Mouse (Mus musculus) heart, postnatal 36 days (tissue): ENCODE measurements at regions not wholly inside any gene's neighbourhood (a gene's known extent, or its start where the extent isn't known, plus 50 kb on each side); places are given as distances from the start of the nearest gene placed in this dataset.

Source experiments
- DNase-seq, 2 experiments: peaks; one replicate each; pipeline ENCODE4 v3.0.0; 2021 to 2022
- intact Hi-C: fragments of 180-260 bp; cut with DNase I; formaldehyde crosslinking; loops from one replicate; pipeline ENCODE4 v1.15.1; 2025

DNA sequence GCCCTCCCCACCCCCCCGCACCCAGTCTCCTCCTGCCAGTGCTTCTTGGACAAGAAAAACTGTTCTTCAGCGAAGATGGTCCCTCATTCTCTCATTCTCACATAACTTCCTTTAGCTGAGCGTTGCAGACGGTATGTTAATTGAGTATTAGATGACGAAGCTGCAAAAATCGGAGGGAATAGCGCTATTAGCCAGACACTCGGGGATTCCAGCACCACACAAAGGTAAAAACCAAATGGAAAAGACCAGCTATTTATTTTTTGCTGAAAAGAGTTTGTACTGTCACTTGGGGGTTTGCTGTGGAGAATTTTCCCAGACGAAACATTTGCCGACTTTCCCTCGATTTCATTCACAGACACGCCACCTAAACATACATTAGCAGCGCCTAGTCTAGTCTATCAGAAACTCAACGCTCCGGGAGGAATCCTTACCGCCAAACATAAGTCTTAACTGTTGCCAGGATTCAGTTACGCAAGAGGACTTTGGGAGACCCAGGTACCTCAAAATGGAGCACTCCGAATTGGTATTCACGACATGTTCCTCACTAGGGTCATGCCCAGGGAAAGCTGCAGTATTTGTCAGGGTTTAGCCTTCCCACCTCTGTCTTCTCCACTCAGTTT lies 178.4 kb upstream of the Lrig3 start:
- DNase-seq: no peak
- intact Hi-C loops: loop anchor here (5.0 kb wide), 1 partner anchor 545 kb away; no protein-coding TSS in a partner anchor

DNA sequence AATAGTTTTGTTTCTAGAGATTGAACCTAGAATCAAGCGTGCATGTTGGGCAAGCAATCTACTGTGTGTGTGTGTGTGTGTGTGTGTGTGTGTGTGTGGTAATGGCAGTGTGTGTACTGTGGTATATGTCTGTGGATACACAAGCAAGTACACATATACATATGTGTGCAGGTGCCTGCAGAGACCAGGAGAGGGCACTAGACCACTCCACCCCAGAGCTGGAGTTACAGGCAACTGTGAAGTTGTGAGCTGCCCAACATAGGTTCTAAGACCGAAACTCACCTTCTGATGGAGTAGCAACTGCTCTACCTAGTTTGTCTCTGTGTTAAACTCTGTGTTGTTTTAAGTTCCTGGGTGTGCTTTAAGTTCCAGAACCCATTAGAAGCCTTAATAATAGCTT lies 177.7 kb upstream of the Lrig3 start:
- DNase-seq: no peak

DNA sequence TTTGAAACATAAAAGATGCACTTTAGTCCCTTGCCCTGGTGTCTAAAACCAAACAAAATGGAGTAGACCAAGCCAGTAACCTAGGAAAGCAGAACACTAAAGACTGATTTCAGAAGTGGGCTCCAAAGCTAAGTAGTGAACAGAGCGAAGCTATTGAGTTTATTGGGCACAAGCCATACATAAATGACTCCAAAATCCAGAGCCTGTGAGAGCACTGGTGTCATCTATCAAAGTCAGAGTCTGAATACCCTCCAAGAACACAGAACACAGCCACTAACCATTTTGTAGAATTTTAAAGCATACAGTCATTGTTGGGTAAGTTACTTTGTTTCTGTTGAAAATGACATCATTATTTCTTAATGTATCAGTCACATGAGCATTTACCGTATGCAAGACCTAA lies 175.0 kb upstream of the Lrig3 start:
- intact Hi-C loops: no loop called here
- DNase-seq: no peak

More for the DNA sequence above, 177.7 kb upstream of the Lrig3 start:
- intact Hi-C loops: loop anchor here (5.0 kb wide), 1 partner anchor 544 kb away; no protein-coding TSS in a partner anchor

DNA sequence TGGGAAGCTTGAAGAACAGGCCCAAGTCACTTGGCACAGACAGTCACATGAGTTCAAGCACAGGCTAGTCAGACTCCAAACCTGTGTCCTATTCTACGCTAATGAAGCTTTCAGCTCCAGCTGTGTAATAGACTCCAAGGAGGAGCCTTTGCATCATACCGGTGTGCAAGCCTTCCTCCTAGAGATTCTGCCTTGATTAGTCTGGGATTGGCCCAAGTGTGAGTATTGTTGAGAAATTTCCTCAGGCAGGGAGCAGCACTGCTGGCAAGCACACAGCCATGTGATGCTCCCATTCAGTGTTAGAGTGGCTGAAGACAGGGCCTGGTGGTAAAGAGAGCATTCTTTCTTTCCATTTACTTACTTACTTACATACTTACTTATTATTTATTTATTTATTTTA lies 171.5 kb upstream of the Lrig3 start:
- intact Hi-C loops: no loop called here
- DNase-seq: no peak

DNA sequence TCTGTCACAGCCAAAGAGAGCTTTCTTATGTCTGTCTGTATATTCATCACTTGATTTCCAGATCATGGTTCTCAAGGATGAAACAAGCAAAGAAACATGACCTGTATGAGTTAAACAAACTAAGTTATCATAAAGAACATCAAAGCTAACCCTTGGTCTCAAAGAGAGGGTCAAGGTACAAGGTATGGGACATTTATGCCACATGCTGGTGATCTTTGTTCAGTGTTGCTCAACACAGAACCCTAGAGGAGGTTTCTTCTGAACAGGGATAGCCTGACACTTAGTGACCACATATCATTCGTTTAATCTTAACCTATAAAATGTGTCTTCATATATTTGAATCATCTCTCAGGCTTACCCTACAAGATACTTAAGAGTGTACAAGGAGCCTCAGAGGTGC lies 170.6 kb upstream of the Lrig3 start:
- intact Hi-C loops: no loop called here
- no peak for DNase-seq

DNA sequence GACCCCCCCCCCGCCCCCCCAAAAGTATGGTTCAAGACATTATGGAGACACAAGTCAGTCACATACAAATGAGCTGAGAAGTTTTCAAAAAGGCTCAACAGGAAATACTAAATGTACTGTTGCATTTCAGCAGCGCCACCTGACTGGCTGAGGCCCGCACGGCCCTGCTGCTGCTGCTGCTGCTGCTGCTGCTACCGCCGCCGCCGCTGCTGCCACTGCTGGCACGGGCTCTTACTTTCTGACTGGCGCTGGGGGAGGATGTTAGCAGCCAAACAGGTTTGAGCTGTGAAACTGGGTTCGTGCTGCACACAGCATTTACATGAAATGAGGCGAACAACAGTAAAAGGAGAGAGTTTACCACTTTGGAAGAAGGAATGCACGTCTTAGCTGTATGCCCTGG lies 167.3 kb upstream of the Lrig3 start:
- DNase-seq: no peak
- intact Hi-C loops: no loop called here

DNA sequence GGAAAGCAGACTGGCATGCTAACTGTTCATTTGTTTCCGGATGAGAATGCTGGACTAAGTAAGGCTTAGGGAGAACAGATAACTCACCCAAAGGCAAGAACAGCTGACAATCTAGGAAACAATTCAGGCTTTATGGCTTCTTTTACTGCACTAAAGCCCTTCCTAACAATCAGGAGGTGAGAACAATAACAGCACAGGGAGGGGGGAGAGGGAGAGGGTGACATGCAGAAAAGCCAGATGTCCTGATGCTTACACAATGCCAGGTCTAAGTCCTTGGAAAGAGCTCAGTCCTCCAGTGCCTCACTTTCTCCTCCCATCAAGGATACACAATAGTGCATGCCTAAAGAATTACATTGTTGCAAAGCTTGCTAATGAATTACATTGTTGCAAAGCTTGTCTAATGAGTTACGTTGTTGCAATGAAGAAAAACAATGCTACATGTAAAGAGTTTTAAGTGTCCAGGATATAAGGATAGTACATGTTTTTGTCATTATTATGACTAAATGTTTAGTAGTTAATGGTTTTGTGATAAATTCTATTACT lies 165.3 kb upstream of the Lrig3 start:
- DNase-seq: no peak
- intact Hi-C loops: no loop called here

DNA sequence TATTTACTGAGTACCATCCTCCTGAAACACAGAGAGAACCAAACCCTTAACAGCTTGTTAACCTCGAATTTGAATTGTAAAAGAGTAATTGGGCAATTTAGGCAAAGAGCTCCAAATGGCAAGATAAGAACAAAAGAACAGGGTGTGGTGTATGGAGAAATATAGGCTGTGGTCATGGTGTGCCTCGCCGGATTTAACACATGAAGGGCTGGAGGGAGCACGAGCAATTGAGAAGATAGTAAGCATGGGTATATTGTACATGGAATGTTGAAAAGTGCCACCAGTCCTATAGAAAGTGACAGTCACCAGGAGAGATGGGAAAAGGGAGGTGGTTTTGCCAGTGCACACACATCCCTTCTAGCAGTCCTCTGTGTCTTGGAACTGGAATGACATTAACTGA lies 164.5 kb upstream of the Lrig3 start:
- intact Hi-C loops: no loop called here
- no peak for DNase-seq

DNA sequence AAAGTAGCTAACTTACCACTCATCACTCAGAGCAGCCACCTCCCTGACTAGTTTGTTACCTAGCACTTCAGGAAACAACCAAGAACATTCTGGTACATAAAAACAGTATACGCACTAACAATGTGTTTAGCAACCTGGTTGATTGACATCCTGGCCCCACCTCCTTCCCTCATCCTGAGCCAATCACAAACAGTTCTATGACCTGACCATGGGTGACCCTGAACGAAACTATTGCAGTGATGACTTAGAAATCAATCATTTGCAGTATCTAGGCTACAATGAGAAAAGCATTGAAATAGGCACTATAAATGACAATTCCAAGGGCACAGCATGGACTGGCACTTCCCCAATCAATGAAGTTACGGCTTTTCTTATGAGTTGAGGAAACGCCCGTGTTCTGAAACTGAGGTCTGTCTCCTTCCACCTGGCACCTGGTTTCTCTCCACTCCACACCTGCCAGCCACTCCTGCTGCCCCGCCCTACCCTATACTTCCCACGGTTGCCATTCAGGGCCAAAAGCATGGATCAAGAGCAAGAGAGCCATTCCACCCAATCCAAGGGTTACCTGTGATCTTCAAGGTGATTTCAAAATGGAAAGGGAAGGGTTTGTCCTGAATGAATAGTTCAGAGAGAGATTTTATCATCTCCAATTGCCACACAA lies 162.9 kb upstream of the Lrig3 start:
- intact Hi-C loops: no loop called here

DNA sequence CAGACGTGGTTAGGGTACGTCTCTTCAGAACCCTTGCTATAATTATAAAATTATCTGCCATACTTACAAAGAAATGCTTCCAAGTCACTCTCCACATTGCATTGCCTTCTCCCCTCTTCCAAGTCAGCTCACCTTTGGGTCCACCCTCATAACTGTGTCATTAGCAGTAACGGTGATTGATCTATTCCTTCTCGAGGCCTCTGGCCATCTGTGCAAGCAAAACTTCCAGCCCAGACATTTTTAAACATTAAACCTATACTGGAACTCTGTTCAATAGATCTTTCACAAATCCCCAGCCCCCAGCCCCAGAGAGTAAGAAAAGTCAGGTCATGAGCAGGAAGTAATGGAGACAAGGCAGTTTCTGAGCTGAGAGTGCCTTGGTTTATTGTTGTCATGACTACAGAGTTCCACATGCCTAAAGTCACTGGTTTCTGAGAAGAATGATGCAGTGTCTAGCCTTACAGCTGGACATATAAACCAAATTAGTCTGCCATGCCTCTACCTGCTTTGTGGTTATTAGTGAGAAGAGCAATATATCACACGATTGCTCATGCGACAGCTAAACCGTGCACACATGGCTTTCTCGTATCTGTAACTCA lies 156.1 kb upstream of the Lrig3 start:
- intact Hi-C loops: no loop called here
- no peak for DNase-seq

More for the DNA sequence above, 162.9 kb upstream of the Lrig3 start:
- DNase-seq: no peak

DNA sequence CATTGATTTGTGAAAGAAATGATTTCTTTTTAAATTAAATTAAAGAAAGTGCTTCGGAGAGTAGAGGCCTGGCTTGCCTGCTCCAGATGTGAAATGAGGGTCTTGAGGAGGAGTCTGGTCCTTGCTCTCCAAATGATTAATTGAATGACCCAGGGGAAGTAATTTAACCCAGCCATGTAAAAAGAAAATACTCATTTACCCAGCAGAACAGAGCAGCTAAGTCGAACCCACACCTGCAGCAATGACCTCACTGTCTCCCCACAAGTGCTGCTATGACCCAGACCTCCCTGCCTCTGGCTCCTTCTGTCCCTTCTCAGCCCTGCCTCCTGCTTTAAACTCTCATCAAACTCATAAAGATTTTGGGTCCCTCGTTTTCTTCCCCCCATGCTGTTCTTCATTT lies 155.4 kb upstream of the Lrig3 start:
- DNase-seq: no peak
- intact Hi-C loops: no loop called here

DNA sequence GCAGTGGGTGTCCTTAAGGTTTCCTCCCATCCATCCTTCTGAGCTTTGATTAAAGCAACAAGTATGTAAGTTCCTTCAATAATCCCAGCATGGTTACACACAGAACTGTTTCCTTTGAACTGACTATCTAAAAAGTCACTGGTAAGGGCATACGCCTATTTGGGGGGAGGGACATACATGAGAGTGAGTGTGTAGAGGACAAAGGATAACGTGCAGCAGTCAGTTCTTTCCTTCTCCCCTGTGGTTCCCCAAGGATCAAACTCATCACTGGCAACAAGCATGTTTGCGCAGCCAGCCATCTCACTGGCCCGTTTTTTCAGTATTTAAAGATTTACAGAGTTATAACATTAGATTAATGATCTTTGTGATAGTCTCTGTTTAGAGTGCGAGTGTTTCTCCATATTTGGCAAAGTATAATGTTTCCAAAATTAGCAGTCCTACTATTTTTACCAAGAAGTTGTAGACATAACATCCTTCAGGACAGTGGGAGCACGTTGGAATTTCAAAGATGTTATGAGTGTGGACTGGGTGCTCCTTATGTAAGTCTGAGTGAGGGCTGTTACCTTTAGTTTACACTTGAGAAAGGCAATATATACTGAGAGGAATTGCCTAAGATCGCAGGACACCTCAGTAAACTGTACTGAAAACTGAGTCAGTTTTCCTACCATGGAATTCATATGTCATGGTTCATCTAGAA lies 151.6 kb upstream of the Lrig3 start:
- DNase-seq: no peak
- intact Hi-C loops: no loop called here

DNA sequence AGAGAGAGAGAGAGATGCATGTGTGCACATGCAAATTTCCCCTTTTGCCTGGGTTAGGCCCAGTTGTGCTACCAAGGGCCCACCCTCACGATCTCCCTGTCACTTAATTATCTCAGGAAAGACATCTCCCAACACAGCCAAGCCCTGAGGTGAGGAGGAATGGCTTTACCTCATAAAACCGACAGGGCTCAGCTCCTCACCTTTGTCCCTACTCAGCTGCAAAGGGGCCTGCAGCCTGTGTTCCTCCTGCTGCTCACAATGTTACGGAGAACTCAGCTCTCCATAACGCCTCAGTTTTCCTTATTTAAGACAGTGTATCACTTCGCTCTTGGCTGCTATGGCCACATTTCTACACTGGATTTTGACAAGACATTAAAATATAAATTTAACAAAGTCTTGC lies 133.8 kb upstream of the Lrig3 start:
- intact Hi-C loops: no loop called here
- DNase-seq: no peak

DNA sequence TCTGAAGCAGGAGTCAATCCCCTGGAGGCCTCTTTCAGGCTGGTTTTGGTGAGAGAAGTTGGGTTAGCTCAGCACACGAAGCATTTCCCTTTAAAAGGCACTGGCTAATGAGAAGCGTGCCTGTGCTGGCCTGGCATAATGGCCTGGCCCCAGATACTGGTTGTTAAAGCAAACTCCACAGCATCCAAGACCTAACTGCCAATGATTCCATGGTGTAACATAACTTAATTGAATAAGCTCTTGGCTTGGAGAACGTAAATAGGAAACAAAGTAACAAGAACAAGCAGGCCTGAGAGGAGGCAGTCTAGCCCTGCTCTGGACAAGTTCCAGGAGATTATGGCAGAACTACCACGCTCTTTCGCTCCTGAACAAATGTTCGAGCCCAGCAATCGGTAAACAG lies 133.2 kb upstream of the Lrig3 start:
- no peak for DNase-seq
- intact Hi-C loops: no loop called here

DNA sequence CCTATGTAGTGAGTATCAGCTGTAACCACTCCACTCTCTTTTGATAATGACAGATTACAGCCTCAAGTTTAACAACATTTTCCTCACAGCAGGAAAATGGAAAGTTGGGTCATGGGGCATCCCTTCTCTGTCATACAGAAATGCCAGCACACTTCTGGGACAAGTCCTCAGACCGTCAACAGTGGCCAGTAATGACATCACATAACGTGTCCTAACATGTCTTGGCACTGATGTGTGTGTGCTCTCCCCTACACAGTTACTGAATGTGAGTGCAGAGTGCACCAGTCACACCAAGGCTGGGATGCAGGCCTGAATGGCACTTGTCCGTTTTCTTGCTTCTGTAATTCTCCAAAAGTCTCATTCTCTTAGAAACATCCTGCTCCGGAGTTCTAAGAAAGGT lies 132.0 kb upstream of the Lrig3 start:
- intact Hi-C loops: no loop called here
- DNase-seq: no peak

DNA sequence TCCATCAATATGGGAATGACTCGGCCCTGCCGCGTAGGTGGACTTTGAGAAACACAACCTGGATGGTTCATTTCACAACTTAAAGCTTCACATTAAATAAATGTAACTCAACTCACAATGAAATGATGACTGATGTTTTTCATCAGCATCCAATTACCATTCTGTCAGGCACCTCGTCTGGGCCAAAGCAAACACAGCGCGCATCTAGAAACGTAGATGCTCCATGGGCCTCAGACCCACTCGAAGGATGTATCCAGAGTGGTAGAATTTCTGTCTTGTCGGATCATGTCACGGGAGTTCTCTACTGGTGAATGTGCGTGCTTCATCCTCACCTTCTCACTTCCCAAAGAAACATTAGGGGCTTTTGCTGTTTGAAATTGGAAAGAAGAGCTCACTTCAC lies 127.0 kb upstream of the Lrig3 start:
- intact Hi-C loops: no loop called here
- DNase-seq: no peak

DNA sequence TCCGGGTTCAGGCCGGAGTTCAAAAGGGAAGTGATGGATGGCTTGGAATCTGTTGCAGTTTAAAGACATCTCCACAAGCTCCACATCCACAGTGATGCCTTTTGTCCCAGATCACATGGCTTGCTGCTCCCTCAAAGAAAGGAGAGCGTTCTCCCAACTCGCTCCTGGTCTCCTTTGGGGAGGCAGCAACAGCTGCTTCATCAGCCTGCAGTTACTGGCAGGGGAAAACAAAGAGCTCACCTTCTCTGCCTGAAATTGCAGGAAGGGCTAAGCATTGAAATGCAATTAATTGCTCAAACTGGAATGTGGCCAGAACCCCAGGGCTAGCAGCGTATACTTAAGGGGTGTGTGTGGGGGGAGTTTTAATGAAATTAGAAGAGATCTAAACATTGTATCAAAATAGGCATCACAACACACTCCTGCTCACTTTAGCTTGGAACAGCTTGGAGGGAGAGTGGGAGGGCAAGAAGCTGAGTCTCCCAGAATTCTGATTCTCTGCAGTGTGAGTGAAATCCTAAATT lies 126.3 kb upstream of the Lrig3 start:
- DNase-seq: no peak
- intact Hi-C loops: no loop called here

DNA sequence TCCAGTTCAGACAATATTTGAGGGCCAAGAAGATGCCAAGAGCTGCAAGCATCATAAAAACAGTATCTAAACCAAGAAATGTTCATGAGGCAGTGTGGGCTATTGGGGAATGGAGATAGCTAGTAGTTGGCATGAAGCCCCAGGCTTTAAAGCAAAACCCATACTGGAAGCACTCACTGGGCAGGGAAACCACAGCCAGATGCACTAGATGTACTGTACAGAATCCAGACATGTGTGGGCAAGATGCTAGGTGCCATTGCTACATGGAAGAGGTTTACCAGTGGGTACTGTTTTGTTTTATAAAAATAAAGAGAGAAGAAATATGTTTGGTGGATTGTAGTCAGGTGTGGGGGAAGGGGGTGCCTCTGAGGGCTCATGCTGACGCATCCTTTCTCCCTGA lies 125.6 kb upstream of the Lrig3 start:
- intact Hi-C loops: no loop called here
- no peak for DNase-seq

DNA sequence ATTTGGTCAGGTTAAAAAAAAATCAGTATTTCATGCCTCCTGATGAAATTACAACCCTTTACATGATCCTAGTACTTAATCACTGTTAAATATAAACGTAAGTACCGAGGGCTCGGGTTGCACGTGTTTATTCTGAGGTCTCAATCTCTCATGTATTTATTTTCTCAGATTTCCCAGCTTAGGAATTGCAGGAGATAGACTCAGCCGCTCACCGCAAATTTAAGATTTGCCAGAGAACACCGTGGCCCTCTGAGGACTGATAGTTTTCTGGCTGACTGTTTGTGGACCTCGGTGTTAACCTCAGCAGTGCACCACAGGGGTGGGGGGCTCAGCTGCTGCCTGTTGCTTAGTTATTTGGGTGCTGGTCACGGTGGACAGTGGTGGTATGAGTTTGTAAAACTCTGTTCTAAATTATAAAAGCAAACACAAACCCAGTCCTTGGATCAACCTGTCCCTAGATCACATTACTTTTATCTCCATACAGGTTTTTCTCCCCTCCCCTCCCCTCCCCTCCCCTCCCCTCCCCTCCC lies 121.6 kb upstream of the Lrig3 start:
- no peak for DNase-seq
- intact Hi-C loops: no loop called here

DNA sequence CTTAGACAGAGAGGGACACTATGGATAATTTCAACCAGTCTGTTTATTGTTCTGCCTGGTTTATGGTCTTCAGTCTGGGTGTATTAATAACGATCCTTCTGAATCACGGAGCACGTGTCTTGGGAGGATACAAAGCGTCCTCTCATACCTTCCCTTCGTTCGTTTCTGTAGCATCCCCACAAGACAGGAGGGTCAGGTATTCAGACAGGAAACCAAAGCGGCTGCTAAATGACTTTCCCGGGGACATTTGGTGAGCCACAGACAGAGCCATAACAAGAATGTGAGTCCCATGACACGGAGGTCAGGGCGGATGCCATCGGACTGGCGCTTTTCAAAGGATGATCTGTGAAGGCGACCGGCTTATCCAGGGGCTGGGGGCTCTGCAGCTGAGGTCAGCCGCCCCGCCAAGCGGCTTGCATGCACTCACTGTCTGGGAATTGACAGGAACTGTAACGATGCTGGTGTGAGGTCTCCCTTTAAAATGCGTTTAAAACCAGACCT lies 120.9 kb upstream of the Lrig3 start:
- no peak for DNase-seq
- intact Hi-C loops: no loop called here

DNA sequence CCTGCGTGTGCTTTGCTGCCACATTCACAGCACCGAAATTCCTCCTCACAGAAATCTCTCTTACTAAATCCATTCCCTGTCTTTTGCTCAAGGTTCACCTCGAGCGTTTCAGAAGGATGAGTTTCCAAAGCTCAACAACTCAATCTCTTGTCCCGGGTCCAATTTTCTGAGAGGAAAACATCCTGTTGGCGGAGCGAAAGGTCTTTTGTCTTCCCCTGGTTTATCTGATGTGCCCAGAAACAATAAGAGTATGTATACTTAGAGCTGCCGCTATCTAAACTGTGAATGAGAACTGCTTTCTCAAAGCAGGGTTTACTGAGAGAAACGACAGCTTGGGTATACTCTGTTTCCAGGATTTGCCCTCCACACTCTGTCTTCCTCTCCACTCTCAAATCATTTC lies 115.6 kb upstream of the Lrig3 start:
- DNase-seq: no peak
- intact Hi-C loops: no loop called here
